Mouse (Mus musculus) cerebellum, adult 9-10 months (tissue): ENCODE results near the gene Gm44790.
A peak's percentile ranks its signal among the peaks of the same experiment; 100 is the strongest.

Experiments used
- DNase-seq: peaks from one replicate; pipeline ENCODE4 v3.0.0; 2022

The Gm44790 gene

GRCm38 (mm10) chr6:86404100-86404861, 22.2 kb upstream of the Gm44790 start, which contains the start of gene Tia1:
TSS of gene Tia1 (plus strand) at chr6:86404219.
- DNase-seq, result peak; percentile 98

DNA sequence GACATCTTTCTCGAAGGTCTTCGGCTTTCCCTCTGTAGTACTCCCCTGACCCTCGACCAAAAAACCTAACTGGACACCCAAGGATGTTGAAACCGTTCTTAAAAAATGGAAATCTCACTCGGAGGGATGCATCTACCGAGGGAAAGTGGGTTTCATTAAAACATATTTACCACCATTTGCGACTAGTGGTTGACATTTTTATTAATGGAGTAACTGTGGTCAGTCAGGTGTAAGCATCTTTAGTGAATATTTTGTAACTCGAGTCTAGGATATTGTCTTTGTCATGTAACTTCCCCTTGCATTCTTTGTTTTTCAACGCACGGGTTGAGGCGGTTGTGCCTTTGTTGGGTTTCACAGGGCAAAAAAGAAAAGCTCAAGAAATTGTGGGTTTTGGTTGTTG, 21.5 kb upstream of the Gm44790 start:
- peak; percentile 44 for DNase-seq

DNA sequence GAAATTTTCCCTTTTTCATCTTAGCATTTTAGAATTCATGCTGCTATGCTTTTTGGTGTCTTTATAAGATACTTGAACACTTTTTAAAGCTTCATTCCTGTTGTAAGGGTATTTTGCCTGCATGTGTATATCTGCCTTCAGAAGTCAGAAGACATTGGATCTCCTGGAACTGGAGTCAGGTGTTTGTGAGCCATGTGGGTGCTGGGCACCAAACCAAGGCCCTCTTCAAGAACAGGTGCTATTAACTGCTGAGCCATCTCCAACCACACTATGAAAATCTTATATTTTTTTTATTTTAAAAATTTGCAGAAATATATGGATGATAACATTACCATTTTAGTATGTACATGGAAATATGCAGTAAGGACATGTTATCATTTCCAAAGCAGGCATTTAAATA, 20.2 kb upstream of the Gm44790 start:
- DNase-seq, result peak; percentile 43

DNA sequence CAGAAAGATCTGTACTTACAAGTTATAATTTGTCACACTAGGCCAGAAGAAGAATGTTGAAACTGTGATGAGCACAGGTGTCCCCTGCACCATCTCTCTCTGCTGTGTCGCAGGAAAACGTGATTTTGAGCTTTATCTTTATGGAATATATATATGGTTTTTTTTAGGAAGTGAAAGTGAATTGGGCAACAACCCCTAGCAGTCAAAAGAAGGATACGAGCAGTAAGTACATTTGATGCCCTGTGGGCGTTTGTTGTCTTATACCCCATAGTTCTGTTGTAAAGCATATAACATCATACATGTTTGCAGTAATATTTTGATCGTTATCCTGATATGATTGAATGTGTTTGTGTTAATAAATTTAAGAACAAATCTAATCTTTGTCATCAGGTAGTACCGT, 7.7 kb upstream of the Gm44790 start:
- no peak for DNase-seq

- no peak for DNase-seq
Measured at GRCm38 (mm10) chr6:86419239-86419638, 7.2 kb upstream of the Gm44790 start.

- no peak for DNase-seq
Measured at GRCm38 (mm10) chr6:86420491-86420890, 6.0 kb upstream of the Gm44790 start.

GRCm38 (mm10) chr6:86431531-86431930, 5.1 kb downstream of the Gm44790 start:
- no peak for DNase-seq

- no peak for DNase-seq
Measured at GRCm38 (mm10) chr6:86433696-86434095, 7.2 kb downstream of the Gm44790 start.

DNA sequence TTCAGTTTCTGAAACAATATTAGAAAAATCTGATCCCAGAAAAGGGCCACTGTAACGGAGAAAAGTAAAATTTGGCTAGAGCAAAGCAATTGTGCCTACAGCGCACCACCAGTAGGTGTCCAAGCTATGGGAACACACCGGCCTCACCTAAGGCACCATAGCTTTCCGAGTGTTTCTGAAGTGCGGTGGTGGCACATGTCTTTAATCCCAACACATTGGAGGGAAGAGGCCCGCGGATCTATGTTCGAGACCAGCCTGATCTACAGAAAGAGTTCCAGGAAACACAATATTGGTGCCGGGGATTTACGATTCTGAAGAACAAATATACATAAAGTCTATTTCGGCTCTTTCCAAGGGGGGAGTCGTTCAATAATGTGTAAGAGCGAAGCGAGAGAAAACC, 11.3 kb downstream of the Gm44790 start:
- peak; percentile 70 for DNase-seq

DNA sequence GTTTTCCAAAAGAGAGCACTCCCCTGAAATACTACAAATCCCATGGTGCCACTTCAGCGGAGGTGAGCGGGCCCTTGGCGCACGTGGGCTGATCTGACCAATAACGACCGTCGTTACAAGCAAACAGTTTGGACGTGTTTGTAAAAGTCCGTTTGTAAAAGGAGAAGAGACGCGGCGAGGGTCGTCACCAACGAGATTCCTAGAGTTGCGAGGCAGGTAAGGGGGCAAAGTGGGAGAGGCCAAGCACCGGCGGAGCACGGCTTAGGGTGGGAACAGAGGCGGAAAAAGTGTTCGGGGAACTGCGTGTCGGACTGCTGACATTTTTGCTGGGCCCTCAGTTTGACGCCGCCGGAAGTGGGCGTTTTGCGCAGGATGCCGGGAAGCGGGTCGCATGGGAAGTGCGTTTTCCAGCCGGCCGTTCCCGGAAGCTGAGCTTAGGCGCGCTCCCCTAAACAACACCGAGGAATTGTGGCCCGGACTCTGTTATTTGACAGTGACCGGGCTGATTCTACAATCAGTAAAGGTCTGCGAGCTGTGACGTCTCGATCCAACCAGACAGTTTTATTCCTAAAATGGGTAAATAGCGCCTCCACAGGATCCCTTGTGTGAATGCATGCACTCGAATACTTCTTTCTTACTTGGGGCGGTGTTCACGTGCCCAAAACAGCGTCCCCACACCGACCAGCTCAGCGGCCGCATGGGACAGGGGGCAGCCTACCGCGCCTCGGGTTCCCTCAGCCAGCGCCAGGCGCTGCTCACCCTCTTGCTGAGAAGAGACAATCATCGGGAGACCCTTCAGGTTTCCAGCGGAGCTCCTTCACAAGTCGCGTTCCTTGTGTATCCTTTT, 12.0 kb downstream of the Gm44790 start, which contains the start of gene C87436:
Gene C87436, plus strand, starts transcription at position 103 of the 847 bp plus-strand sequence.
- DNase-seq, result peak; percentile 96

GRCm38 (mm10) chr6:86439119-86439496, 12.7 kb downstream of the Gm44790 start:
- DNase-seq, result no peak

DNA sequence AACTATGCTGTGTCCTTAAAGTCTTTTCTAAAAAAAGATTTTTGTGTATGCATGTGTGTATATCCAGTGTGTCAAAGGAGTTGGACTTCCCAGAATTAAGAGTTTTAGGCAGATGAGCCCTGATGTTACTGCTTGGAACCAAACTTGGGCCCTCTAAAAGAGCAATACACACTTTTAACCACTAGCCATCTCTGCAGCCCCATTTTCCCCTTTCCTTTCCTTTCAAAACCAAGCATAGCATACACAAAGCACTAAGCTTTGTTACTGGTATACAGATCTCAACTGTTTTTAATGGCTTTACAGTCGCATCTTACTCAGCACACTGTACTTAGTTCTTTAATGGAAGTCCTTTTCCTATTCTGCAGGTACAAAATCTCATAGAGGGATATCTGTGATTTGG, 13.1 kb downstream of the Gm44790 start:
- no peak for DNase-seq

DNA sequence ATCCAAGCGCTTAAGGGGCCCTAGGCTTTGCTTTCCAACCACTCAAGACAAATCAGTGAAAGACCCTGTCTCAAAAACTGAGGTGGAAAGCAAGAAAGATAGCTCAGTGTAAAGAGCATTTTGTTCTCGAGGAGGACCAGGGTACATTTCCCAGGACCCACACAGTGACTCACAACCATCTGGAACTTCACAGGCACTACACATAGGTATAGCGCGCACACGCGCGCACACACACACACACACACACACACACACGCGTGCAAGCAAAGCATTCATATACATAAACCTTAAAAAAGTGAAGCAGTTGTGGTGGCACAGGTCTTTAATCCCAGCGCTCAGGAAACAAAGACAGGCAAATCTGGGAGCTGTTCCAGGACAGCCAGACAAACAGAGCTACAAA, 15.1 kb downstream of the Gm44790 start:
- no peak for DNase-seq

DNA sequence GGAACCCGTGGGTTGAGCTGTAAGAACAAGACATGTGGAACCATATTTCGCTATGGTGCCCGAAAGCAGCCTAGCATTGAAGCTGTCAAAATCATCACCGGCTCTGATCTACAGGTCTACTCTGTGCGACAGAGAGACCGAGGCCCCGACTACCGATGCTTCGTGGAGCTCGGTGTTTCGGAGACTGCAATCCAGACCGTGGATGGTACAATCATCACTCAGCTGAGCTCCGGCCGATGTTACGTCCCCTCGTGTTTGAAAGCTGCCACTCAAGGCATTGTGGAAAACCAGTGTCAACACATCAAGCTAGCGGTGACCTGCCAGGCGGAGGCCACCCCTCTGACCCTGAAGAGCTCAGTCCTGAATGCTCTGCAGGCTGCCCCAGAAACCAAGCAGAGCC, 19.1 kb downstream of the Gm44790 start:
- DNase-seq, result no peak

- no peak for DNase-seq
Measured at GRCm38 (mm10) chr6:86446927-86447568, 20.6 kb downstream of the Gm44790 start.

DNA sequence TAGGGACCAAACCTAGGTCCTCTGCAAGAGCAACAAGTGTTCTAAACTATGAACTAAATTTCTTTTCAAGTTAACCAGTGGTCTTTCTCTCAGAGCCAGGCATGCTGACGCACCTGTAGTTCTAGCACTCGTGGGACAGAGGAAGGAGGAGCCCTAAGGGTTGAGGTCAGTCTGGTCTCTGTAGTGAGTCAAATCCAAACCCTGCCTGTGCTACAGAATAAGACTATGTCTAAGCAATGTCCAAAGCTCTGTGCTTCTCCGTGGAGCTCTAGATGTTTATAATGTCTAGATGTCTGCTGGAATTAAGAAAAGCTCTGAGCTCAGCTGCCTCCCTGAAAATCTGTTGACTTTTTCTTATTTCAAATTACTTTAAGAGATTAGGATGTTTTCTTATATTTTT, 30.3 kb downstream of the Gm44790 start:
- no peak for DNase-seq

GRCm38 (mm10) chr6:86463079-86463478, 36.6 kb downstream of the Gm44790 start:
- DNase-seq, result no peak

DNA sequence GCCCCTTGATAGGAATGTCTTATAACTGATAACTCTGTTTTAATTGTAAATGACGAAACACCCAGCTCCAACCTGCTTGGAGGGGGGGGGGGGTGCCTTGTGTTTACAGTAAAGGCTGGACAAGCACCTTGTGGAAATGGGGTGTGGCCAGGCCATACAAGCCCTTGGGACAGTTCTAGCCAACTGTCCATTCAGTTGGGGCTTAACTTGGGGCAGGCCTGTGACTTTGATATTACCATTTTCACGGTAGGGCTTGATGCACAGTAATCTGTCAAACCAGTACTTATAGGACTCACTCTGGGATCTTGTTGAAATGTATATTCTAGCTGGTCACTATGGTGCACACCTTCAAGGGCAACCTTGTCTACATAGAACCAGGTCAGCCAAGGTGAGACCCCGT, 44.9 kb downstream of the Gm44790 start:
- no peak for DNase-seq

DNA sequence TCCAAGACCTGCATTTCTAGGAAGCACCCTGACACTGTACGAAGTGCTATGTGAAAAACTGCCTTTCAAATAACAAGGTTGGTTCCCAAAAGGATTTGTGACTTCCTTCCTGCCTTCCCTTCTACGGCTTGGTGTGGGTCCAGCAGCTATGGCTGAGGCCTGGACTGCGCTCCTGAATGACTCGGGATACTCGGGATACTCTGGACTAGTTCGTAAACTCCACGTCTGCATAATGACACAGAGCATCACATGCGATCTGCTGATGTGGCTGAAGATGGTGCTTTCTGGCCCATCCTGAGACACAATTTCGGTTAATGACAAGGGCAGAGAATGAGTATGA, 45.3 kb downstream of the Gm44790 start:
- peak; percentile 68 for DNase-seq

DNA sequence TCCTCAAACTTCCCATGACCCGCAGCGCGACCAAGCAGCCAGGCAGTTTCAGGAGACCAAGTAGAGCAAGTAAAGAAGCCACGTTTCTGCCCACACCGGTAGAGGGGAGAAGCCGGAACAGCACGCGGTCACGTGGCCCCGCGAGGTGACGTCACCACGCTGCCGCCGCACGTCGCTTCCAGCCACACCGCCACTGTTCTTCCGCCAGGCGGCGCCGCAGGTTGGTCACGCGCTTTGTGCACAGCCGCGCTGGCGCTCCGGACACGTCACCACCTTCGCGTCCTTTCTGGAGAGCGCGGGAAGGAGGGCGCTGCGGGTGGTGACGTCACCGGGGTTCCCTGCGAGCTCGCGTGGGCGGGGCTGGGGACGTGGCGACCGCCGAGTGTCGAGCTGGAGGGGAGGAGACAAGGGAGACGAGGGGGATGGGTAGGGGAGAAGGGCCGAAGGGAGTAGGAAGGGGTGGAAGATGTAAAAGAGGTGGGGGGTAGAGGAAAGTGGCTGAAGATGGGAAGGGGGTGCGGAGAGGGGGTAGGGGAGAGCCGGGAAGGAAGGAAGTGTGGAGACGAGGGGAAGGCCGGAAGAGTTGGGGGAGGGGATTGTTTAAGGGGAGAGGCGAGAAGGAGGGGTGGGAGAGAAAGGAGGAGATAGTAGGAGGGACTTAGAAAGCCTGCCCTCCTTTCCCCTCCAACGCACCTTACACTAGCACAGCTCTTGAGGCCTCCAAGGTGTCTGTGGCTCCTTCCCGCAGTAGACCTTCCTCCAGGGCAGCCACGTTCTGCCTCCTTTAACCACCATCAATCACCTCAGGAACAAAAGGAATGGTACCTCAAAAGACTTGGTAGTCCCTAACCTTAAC, 45.9 kb downstream of the Gm44790 start:
- peak; percentile 99 for DNase-seq

DNA sequence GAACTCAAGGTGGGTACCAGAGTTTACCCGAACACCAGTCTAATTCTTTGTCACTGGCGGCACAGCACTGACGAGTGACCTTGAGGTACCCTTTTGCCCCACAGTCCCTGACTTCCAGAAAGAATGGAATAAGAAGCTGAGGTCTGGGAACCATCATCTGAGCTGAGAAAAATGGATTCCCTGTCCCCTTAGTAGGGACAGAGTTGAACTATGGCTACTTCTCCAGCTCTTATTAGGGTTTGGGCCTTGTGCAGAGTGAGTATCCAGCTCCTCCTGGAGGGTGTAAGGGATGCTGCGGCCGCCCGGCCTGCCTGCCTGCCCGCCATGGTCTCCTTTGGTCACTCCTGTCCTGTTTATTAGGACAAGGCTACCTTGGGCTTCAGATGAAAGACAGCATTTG, 46.6 kb downstream of the Gm44790 start:
- DNase-seq, result no peak

DNA sequence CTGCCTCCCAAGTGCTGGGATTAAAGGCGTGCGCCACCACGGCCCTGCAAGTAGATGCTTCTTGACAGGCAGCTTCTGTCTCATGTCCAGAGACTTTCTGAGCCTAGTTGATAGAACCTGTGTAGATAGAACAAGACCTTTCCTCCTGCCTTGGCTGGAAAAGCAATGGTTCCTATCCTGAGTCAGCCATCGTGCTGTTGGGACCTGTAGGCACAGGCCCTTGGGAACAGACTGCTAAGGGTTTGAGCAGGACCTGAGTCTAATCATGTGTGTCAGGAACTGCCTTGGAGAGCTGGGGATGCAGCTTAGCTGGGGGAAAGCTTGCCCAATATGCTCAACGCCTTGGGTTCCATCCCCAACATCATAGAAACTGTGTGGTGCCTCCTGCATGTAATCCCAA, 47.6 kb downstream of the Gm44790 start:
- no peak for DNase-seq
